Mouse (Mus musculus): ENCODE data around the gene Fkbp10.

Fkbp10 gene

GRCm38 (mm10) chr11:100465833-100466232 lies 50.3 kb downstream of the Fkbp10 start:
- in situ Hi-C loops (cut with MboI, MseI) = no loop called here

- in situ Hi-C loops (cut with MboI, MseI) = no loop called here
Measured at GRCm38 (mm10) chr11:100471352-100472196, 56.1 kb downstream of the Fkbp10 start.

GRCm38 (mm10) chr11:100472197-100472934 lies 56.9 kb downstream of the Fkbp10 start, which contains the start of gene Klhl11:
Gene Klhl11, minus strand, starts transcription at chr11:100472741.
- in situ Hi-C loops (cut with MboI, MseI) = no loop called here

- in situ Hi-C loops (cut with MboI, MseI) = no loop called here
Measured at GRCm38 (mm10) chr11:100472935-100473295, 57.4 kb downstream of the Fkbp10 start.

All from T-helper 1 cell (primary cell).